Mouse (Mus musculus) liver, adult 2 months (tissue): ENCODE measurements at regions not wholly inside any gene's neighbourhood (a gene's known extent, or its start where the extent isn't known, plus 50 kb on each side); places are given as distances from the start of the nearest gene placed in this dataset.
A peak's percentile ranks its signal among the peaks of the same experiment; 100 is the strongest.

Source experiments
- DNase-seq: peaks from one replicate; pipeline ENCODE4 v3.0.0-alpha.2; 2011; ENCODE audit warnings: low read depth, low spot score; ENCODE audit errors: extremely low read depth
- H3K27ac ChIP-seq: fragments of 200-500 bp; replicated peaks from 2 replicates; pipeline ENCODE4 v1.5.1; 2012; ENCODE audit warnings: low read depth, mild to moderate bottlenecking, control low read depth, inconsistent platforms, low read length; ENCODE audit not compliant: insufficient read depth
- H3K27me3 ChIP-seq: fragments of 200-500 bp; 2 replicates; pipeline ENCODE4 v1.6.1; 2012; ENCODE audit warnings: mild to moderate bottlenecking, moderate library complexity, low read length, inconsistent platforms; ENCODE audit not compliant: control insufficient read depth, insufficient read depth
- H3K36me3 ChIP-seq: fragments of 200-500 bp; 2 replicates; pipeline ENCODE4 v1.6.1; 2012; ENCODE audit warnings: low read length, inconsistent platforms; ENCODE audit not compliant: control insufficient read depth, insufficient read depth
- H3K4me1 ChIP-seq: fragments of 200-500 bp; 2 replicates; pipeline ENCODE4 v1.6.1; 2011; ENCODE audit warnings: low read length; ENCODE audit not compliant: control insufficient read depth, insufficient read depth
- H3K4me3 ChIP-seq: fragments of 200-500 bp; 2 replicates; pipeline ENCODE4 v1.5.1; 2011; ENCODE audit warnings: low read depth, mild to moderate bottlenecking, control low read depth, low read length, moderate library complexity; ENCODE audit not compliant: insufficient read depth
- H3K79me2 ChIP-seq: fragments of 200-500 bp; 2 replicates; pipeline ENCODE4 v1.6.1; 2012; ENCODE audit warnings: inconsistent platforms, mild to moderate bottlenecking, low read length, moderate library complexity; ENCODE audit not compliant: control insufficient read depth, insufficient read depth
- H3K9ac ChIP-seq: fragments of 200-500 bp; 2 replicates; pipeline ENCODE4 v1.6.1; 2012; ENCODE audit warnings: low read depth, mild to moderate bottlenecking, control low read depth, inconsistent platforms, low read length
- CTCF ChIP-seq: fragments of 200-500 bp; IDR thresholded peaks from 2 replicates; pipeline ENCODE4 v1.5.1; 2011; ENCODE audit warnings: low read depth, low read length, control low read depth
- POLR2A ChIP-seq: fragments of 200-500 bp; IDR thresholded peaks from 2 replicates; pipeline ENCODE4 v1.6.1; 2011; ENCODE audit warnings: low read length, control low read depth; ENCODE audit not compliant: insufficient read depth; ENCODE audit errors: extremely low read depth
- WGBS: fragments of 180-500 bp; shearing (Covaris S2); methylation state at CpG from one replicate; pipeline ENCODE4 v1.1.7; 2018; 5-methylcytosine and 5-hydroxymethylcytosine counted together

DNA sequence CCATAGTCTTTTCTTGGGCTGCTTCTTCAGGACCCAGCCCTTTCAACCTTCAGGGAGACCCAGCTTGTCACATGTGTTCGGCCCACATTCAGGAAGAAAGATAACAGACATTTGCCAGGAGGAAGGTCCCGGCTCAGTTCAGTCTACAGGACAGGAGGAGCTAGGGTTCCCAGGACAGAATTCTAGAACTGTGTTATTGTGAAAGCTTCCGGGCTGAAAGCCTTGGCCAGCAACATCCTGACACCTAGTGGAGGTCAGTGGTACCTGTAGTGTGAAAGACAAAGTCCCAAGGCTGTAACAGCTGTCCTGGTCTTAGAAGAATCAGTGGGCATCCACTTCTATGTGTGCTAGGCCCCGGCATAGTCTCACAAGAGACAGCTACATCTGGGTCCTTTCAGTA is 463.1 kb downstream of the Prdm13 start:
- H3K79me2 ChIP-seq: no peaks in the 10 kb centered on the region
- no peak overlapping the region for H3K4me3 ChIP-seq
- H3K36me3 ChIP-seq: no peaks in the 10 kb centered on the region
- H3K27ac ChIP-seq: no peak overlapping the region
- no peaks in the 10 kb centered on the region for H3K27me3 ChIP-seq
- H3K4me1 ChIP-seq: no peaks in the 10 kb centered on the region
- WGBS: 35% methylated on average over 4 of the region's 4 CpGs
- no peak for TF ChIP-seq POLR2A
- peak; percentile 19 for DNase-seq
- H3K9ac ChIP-seq: no peak overlapping the region

DNA sequence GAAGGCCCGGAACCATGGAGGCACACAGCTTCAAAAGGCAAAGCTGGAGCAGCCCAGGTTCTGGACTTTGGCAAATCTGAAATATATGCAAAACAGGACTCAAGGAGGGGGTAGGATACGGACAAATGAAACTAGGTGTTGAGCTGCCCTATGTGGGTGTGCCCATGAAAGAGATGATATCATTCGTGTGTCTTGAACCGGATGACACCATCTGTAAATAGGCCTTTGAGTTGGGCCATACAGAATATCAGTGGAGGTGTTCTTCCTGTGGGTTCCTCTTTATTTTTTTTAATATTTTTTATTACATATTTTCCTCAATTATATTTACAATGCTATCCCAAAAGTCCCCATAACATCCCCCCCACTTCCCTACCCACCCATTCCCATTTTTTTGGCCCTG is 478.1 kb downstream of the Prdm13 start:
- DNase-seq: no peak

GRCm38 (mm10) chr4:21195620-21196019 is 490.1 kb downstream of the Prdm13 start:
- Histone ChIP-seq H3K27me3 (no peaks in the 10 kb centered on the region), H3K9ac (no peak overlapping the region), H3K4me1 (no peaks in the 10 kb centered on the region), H3K36me3 (no peaks in the 10 kb centered on the region), H3K27ac (no peak overlapping the region), H3K4me3 (no peak overlapping the region), H3K79me2 (no peaks in the 10 kb centered on the region)
- TF ChIP-seq POLR2A: no peak
- TF ChIP-seq CTCF: no peak
- no peak for DNase-seq
- WGBS: 79% methylated on average over 1 of the region's 1 CpGs

More for the DNA sequence above, 478.1 kb downstream of the Prdm13 start:
- Histone ChIP-seq H3K27ac (no peak overlapping the region), H3K79me2 (no peaks in the 10 kb centered on the region), H3K9ac (no peak overlapping the region), H3K27me3 (no peaks in the 10 kb centered on the region), H3K4me3 (no peak overlapping the region), H3K4me1 (no peaks in the 10 kb centered on the region), H3K36me3 (no peaks in the 10 kb centered on the region)
- no peak for TF ChIP-seq POLR2A
- TF ChIP-seq CTCF: no peak
- 88% methylated on average over 4 of the region's 4 CpGs for WGBS

DNA sequence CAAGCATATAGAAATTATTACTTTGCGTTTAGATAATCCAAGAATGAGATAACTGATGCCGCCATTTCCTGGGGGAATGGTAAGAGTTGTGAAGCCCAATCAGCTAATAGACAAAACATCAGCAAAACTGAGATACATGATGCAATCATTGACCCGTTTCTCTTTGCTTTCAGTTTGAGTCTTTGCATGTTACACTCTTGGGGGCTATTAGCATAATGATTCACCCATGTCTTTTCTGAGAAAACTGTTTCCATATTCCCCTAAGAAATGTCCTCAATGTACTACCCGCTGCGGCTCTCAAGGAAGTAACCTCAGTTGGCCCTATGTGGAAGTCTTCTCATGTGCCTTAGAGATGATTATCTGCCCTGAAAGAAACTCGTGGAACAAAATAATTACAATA is 512.0 kb downstream of the Prdm13 start:
- H3K4me3 ChIP-seq: no peak overlapping the region
- H3K36me3 ChIP-seq: no peaks in the 10 kb centered on the region
- H3K27me3 ChIP-seq: no peaks in the 10 kb centered on the region
- H3K4me1 ChIP-seq: no peaks in the 10 kb centered on the region
- H3K27ac ChIP-seq: no peak overlapping the region
- DNase-seq: no peak
- 67% methylated on average over 6 of the region's 6 CpGs for WGBS
- TF ChIP-seq CTCF (no peak), POLR2A (no peak)
- no peaks in the 10 kb centered on the region for H3K79me2 ChIP-seq
- H3K9ac ChIP-seq: no peak overlapping the region

- H3K9ac ChIP-seq: no peak overlapping the region
- H3K79me2 ChIP-seq: no peaks in the 10 kb centered on the region
- H3K27ac ChIP-seq: no peak overlapping the region
- no peaks in the 10 kb centered on the region for H3K36me3 ChIP-seq
- WGBS: 98% methylated on average over 1 of the region's 1 CpGs
- DNase-seq: no peak
- no peak overlapping the region for H3K4me3 ChIP-seq
- no peak for TF ChIP-seq CTCF
- no peak for TF ChIP-seq POLR2A
- no peaks in the 10 kb centered on the region for H3K27me3 ChIP-seq
- no peaks in the 10 kb centered on the region for H3K4me1 ChIP-seq
Measured at GRCm38 (mm10) chr4:21173019-21173418, 512.7 kb downstream of the Prdm13 start.

- no peak for TF ChIP-seq CTCF
- no peak for TF ChIP-seq POLR2A
- Histone ChIP-seq H3K36me3 (no peaks in the 10 kb centered on the region), H3K27ac (no peak overlapping the region), H3K9ac (no peak overlapping the region), H3K4me3 (no peak overlapping the region), H3K79me2 (no peaks in the 10 kb centered on the region), H3K27me3 (no peaks in the 10 kb centered on the region), H3K4me1 (no peaks in the 10 kb centered on the region)
- WGBS: 69% methylated on average over 3 of the region's 3 CpGs
- no peak for DNase-seq
Measured at GRCm38 (mm10) chr4:21170734-21171133, 515.0 kb downstream of the Prdm13 start.
